Mouse (Mus musculus) bone marrow macrophage, adult 2 months (primary cell): ENCODE results near the gene Tbc1d9b.

Source experiments
- CTCF ChIP-seq: IDR thresholded peaks from 2 replicates; pipeline ENCODE4 v1.5.1; 2012; ENCODE audit warnings: low read depth, mild to moderate bottlenecking, low read length, moderate library complexity
- POLR2A ChIP-seq: IDR thresholded peaks from 2 replicates; pipeline ENCODE4 v1.6.1; 2012; ENCODE audit warnings: mild to moderate bottlenecking, low read depth, low read length, borderline replicate concordance

DNA sequence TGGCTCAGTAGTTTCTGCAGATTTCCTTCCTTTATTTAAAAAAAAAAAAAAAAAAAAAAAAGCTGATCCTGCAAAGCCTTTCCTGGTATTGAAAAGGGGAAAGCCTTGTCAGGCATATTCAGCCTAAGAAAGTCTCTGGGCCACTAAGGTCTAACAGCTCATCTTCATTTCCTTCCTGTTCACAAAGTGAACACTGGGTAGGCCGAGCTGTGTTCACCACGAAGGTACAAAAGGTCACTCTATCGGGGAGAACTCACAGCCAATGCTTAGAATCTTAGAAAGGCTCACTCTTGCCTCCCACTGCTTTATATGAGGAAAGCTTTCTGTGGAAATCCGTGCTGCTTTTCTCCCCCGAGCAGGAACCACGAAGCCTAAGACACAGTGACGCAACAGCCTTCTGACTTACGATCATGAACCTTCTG, 22.4 kb upstream of the Tbc1d9b start:
- no peak for TF ChIP-seq CTCF
- no peak for TF ChIP-seq POLR2A
